Mouse (Mus musculus) erythroblast, embryonic 14.5 days (primary cell): ENCODE results near the gene Krtap10-10.

Source experiments
- GATA1 ChIP-seq: IDR thresholded peaks from 2 replicates; pipeline ENCODE4 v1.6.1; 2012; ENCODE audit warnings: low read length, inconsistent platforms, mixed read lengths
- TAL1 ChIP-seq: IDR thresholded peaks from 3 replicates; pipeline ENCODE4 v1.6.1; 2012; ENCODE audit warnings: low read length, inconsistent platforms, mixed read lengths

- TF ChIP-seq GATA1 = no peak
- TF ChIP-seq TAL1 = no peak
Measured at GRCm38 (mm10) chr10:77878985-77879384, 43.2 kb downstream of the Krtap10-10 start.
